Mouse (Mus musculus) myocyte (in vitro differentiated cells): ENCODE results near the gene Slc7a14. TPM values are rescaled to one million over a fixed set of nuclear protein-coding genes. Genes with fewer than 3 reads are reported as not detected.

Experiments
- H3K27me3 ChIP-seq: one replicate; pipeline ENCODE4 v1.6.1; 2011; ENCODE audit not compliant: control insufficient read depth, insufficient read depth, insufficient read length
- H3K36me3 ChIP-seq: one replicate; pipeline ENCODE4 v1.6.1; 2011; ENCODE audit not compliant: control insufficient read depth, insufficient read depth
- H3K4me2 ChIP-seq: one replicate; pipeline ENCODE4 v1.6.1; 2011; ENCODE audit warnings: low read depth, control low read depth
- H3K4me3 ChIP-seq: one replicate; pipeline ENCODE4 v1.5.1; 2011; ENCODE audit warnings: mild to moderate bottlenecking, control low read depth, moderate library complexity
- H3K79me2 ChIP-seq: one replicate; pipeline ENCODE4 v1.6.1; 2011; ENCODE audit not compliant: control insufficient read depth, insufficient read depth
- H3ac ChIP-seq: one replicate; pipeline ENCODE4 v1.6.1; 2011; ENCODE audit not compliant: control insufficient read depth, insufficient read length
- CEBPB ChIP-seq: IDR thresholded peaks from 2 replicates; pipeline ENCODE4 v1.6.1; 2011; ENCODE audit warnings: mild to moderate bottlenecking, moderate library complexity; ENCODE audit not compliant: poor library complexity, insufficient read depth, severe bottlenecking
- E2F4 ChIP-seq: IDR thresholded peaks from one replicate; pipeline ENCODE4 v1.6.1; 2011; ENCODE audit warnings: mild to moderate bottlenecking, control low read depth, moderate library complexity; ENCODE audit not compliant: insufficient read depth
- MAX ChIP-seq: IDR thresholded peaks from one replicate; pipeline ENCODE4 v1.6.1; 2011; ENCODE audit warnings: low read depth, mild to moderate bottlenecking, control low read depth
- MYOD1 ChIP-seq, 3 experiments: IDR thresholded peaks; one replicate each; pipeline ENCODE4 v1.6.1; 2011; ENCODE audit warnings: control low read depth in 2 of 3, low read depth in 2 of 3, mild to moderate bottlenecking in 2 of 3, moderate library complexity in 1 of 3; ENCODE audit not compliant: insufficient read length in 2 of 3, control insufficient read depth in 1 of 3
- MYOG ChIP-seq, 3 experiments: IDR thresholded peaks; one replicate each; pipeline ENCODE4 v1.6.1; 2011; ENCODE audit warnings: control low read depth in 2 of 3, low read depth in 2 of 3, mild to moderate bottlenecking in 2 of 3; ENCODE audit not compliant: insufficient read length in 2 of 3, control insufficient read depth in 1 of 3, insufficient read depth in 1 of 3
- POLR2A ChIP-seq: IDR thresholded peaks from one replicate; pipeline ENCODE4 v1.6.1; 2011; ENCODE audit warnings: low read depth, mild to moderate bottlenecking, control low read depth, moderate library complexity; ENCODE audit not compliant: insufficient read length
- POLR2AphosphoS2 ChIP-seq: IDR thresholded peaks from one replicate; pipeline ENCODE4 v1.6.1; 2011; ENCODE audit warnings: low read depth, control low read depth; ENCODE audit not compliant: insufficient read length
- REST ChIP-seq: IDR thresholded peaks from one replicate; pipeline ENCODE4 v1.6.1; 2011; ENCODE audit warnings: mild to moderate bottlenecking, control low read depth, moderate library complexity; ENCODE audit not compliant: insufficient read depth, insufficient read length
- SRF ChIP-seq: IDR thresholded peaks from one replicate; pipeline ENCODE4 v1.6.1; 2011; ENCODE audit warnings: low read depth; ENCODE audit not compliant: control insufficient read depth, insufficient read length
- TCF12 ChIP-seq: IDR thresholded peaks from one replicate; pipeline ENCODE4 v1.6.1; 2011; ENCODE audit warnings: mild to moderate bottlenecking, control low read depth; ENCODE audit not compliant: poor library complexity, insufficient read depth, severe bottlenecking
- TCF3 ChIP-seq: IDR thresholded peaks from one replicate; pipeline ENCODE4 v1.6.1; 2011; ENCODE audit warnings: low read depth, control low read depth; ENCODE audit not compliant: insufficient read length
- USF1 ChIP-seq: IDR thresholded peaks from one replicate; pipeline ENCODE4 v1.6.1; 2011; ENCODE audit warnings: low read depth, mild to moderate bottlenecking, control low read depth, moderate library complexity
- polyA plus RNA-seq: library from polyadenylated mRNA; unstranded; fragments of >200 nt; fragmentation: generic; extraction: Trizol; gene quantifications from one replicate; pipeline ENCODE4 v1.2.1, GENCODE M21; 2012; ENCODE audit warnings: missing spikeins

The Slc7a14 gene
- polyA plus RNA-seq, 1 experiment, result not detected

DNA sequence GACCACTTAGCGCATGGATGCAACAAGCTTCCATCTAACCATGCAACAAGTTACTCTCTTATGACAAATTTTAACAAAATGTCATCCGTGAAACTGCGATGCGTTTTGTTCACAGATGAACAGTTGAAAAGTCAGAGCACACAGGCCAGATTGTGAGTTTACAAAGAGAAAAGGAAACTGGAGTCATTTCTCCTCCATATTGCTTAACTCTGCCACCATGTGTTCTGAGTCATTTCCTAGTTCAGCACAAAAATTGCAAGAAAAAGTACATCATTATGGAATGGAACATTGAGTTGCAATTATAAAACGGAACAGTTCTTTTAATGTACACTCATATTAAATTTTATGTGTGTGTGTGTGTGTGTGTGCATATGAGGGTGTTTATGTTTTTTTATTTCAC is 17.6 kb upstream of the Slc7a14 start:
- no peak overlapping the region for H3K4me3 ChIP-seq
- H3K79me2 ChIP-seq, result no peaks in the 10 kb centered on the region
- H3K4me2 ChIP-seq, result no peak overlapping the region
- no peak overlapping the region for H3ac ChIP-seq
- TF ChIP-seq SRF (no peak), MYOD1 (IDR thresholded peaks at IDR 0.05; ENCODE audit: control insufficient read depth in 1 of 3, insufficient read length in 2 of 3, low read depth in 2 of 3) (no peak), USF1 (no peak), MYOG (IDR thresholded peaks at IDR 0.05; ENCODE audit: control insufficient read depth in 1 of 3, insufficient read depth in 1 of 3, insufficient read length in 2 of 3, low read depth in 2 of 3) (no peak), TCF12 (no peak), TCF3 (no peak), E2F4 (no peak), POLR2AphosphoS2 (no peak), CEBPB (no peak), REST (no peak), POLR2A (no peak), MAX (no peak)
- H3K36me3 ChIP-seq, result no peaks in the 10 kb centered on the region
- no peaks in the 10 kb centered on the region for H3K27me3 ChIP-seq

DNA sequence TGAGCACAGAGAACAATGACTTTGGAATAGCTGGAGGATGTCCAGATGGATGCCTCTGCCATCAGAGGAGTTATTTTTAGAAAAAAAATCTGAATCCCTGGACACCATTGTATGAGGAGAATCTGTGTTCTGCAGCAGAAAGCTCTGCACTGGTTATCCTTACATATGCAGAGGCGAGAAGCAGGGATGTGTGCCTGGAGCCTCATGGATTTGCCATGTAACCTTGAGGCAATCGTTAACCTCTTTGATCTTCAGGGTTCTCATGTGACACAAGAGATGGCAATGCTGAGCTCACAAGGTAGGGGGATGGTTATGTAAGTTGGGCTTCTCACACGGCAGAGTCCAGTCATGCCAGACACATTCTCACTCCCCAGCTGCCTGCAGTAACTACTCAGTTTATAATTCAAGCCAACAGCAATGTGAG is 14.1 kb upstream of the Slc7a14 start:
- no peak for TF ChIP-seq MAX
- TF ChIP-seq CEBPB, result no peak
- TF ChIP-seq MYOG (IDR thresholded peaks at IDR 0.05; ENCODE audit: control insufficient read depth in 1 of 3, insufficient read depth in 1 of 3, insufficient read length in 2 of 3, low read depth in 2 of 3), result no peak
- no peak for TF ChIP-seq E2F4
- TF ChIP-seq MYOD1 (IDR thresholded peaks at IDR 0.05; ENCODE audit: control insufficient read depth in 1 of 3, insufficient read length in 2 of 3, low read depth in 2 of 3), result no peak
- no peak for TF ChIP-seq REST
- no peak for TF ChIP-seq POLR2A
- TF ChIP-seq TCF12, result no peak
- no peak for TF ChIP-seq TCF3
- TF ChIP-seq USF1, result no peak
- TF ChIP-seq SRF, result no peak
- TF ChIP-seq POLR2AphosphoS2, result no peak
- Histone ChIP-seq H3K4me3 (no peak overlapping the region), H3K36me3 (no peaks in the 10 kb centered on the region), H3K79me2 (no peaks in the 10 kb centered on the region), H3K4me2 (no peak overlapping the region), H3K27me3 (no peaks in the 10 kb centered on the region), H3ac (no peak overlapping the region)

DNA sequence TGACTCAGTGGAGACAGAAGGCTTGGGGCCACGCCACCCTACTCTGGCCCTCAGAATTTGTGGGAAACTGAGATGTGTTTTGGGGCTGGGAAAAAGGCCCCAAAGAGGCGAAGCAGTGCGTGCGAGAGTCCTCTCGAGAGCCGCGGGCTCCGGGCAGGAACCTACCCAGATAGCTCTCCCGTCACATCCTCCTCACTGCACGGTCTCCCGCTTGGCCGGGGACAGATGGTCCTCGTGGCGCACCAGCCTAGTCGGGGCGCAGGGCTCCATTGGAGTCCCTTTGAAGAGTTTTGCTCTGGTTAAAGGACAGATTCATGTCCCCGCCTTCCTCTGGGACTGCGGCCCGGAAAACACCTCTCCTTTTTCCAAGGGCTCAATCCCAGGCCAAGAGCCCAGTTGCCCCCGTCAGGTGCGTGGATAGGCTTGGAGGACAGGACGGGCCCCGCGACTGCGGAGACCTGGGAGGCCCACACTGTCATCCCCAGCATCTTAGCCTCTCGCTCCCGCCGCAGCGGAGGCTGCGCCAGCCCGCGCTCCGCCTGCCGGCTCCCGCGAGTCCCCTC is 726 bp downstream of the Slc7a14 start:
- Histone ChIP-seq H3ac (no peak overlapping the region), H3K27me3 (peaks cover 7% of the 10 kb centered on the region), H3K4me3 (no peak overlapping the region), H3K36me3 (no peaks in the 10 kb centered on the region), H3K79me2 (no peaks in the 10 kb centered on the region), H3K4me2 (no peak overlapping the region)
- TF ChIP-seq POLR2A (no peak), USF1 (no peak), CEBPB (no peak), TCF3 (no peak), POLR2AphosphoS2 (no peak), REST (no peak), MYOG (IDR thresholded peaks at IDR 0.05; ENCODE audit: control insufficient read depth in 1 of 3, insufficient read depth in 1 of 3, insufficient read length in 2 of 3, low read depth in 2 of 3) (no peak), TCF12 (no peak), MAX (no peak), E2F4 (no peak), SRF (no peak), MYOD1 (IDR thresholded peaks at IDR 0.05; ENCODE audit: control insufficient read depth in 1 of 3, insufficient read length in 2 of 3, low read depth in 2 of 3) (no peak)

DNA sequence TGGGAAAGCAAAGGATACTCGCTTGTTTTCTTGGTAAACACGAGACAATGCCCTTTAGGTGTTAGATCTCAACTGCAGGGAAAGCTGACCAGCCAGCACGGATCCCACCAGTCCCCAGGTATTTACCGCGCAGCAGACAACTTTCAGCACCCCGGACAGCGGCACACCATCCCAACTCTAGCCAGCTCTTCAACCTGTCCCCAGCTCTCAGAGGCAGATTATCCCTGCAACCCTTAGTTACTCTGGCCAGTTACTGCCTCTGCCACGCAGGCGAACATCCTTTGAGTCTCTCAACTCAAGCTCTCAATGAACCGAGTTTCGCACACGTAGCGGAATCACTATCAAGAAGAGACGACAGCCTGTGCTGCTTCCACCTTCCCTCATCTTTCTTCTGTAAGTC is 1.3 kb downstream of the Slc7a14 start:
- H3ac ChIP-seq, result no peak overlapping the region
- H3K4me3 ChIP-seq, result no peak overlapping the region
- H3K79me2 ChIP-seq, result no peaks in the 10 kb centered on the region
- peaks cover 7% of the 10 kb centered on the region for H3K27me3 ChIP-seq
- no peaks in the 10 kb centered on the region for H3K36me3 ChIP-seq
- H3K4me2 ChIP-seq, result no peak overlapping the region
- TF ChIP-seq REST, result peak; percentile 88
- TF ChIP-seq MAX, result no peak

DNA sequence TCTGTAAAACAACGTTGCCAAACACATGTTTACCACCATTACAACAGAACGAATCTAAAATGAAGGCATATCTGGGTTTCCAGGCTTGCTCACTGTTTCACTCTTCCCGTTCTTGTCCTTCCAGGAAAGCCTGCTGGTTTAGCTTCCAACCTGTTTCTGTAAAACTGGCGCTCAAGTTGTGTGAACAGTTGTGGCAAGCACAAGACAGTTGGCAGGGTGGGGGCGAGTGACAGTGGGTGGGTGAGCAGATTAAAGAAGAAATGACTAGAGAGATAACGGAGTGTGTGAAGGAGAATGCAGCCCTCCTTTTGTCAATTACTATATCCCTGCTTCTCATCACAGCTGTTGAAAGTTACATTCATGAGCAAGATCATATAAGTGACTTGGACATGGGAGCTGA is 2.2 kb downstream of the Slc7a14 start:
- Histone ChIP-seq H3K27me3 (peaks cover 7% of the 10 kb centered on the region), H3K4me2 (no peak overlapping the region), H3K36me3 (no peaks in the 10 kb centered on the region), H3K79me2 (no peaks in the 10 kb centered on the region), H3K4me3 (no peak overlapping the region), H3ac (no peak overlapping the region)
- TF ChIP-seq POLR2A (no peak), REST (no peak), TCF3 (no peak), MYOD1 (IDR thresholded peaks at IDR 0.05; ENCODE audit: control insufficient read depth in 1 of 3, insufficient read length in 2 of 3, low read depth in 2 of 3) (no peak), POLR2AphosphoS2 (no peak), CEBPB (no peak), TCF12 (no peak), MAX (no peak), MYOG (IDR thresholded peaks at IDR 0.05; ENCODE audit: control insufficient read depth in 1 of 3, insufficient read depth in 1 of 3, insufficient read length in 2 of 3, low read depth in 2 of 3) (no peak), SRF (no peak), E2F4 (no peak)
